Mouse (Mus musculus) neural tube, embryonic 11.5 days (tissue): Measurements from ENCODE around the gene Gins3. TPM values are rescaled to one million over a fixed set of nuclear protein-coding genes. Genes with fewer than 3 reads are reported as not detected.

Experiments
- ATAC-seq: fragments of 200-750 bp; cut with Nextera tagmentation; 2 replicates; pipeline ENCODE4 v1.8.0; 2017; ENCODE audit warnings: moderate number of reproducible peaks, mild to moderate bottlenecking, moderate TSS enrichment, moderate library complexity; ENCODE audit not compliant: insufficient read depth, low FRiP score, low TSS enrichment
- DNase-seq: peaks from one replicate; pipeline ENCODE4 v3.0.0-alpha.2; 2015; ENCODE audit warnings: low spot score
- H3K27ac ChIP-seq: fragments of 300-500 bp; sonication (generic); 2 replicates; pipeline ENCODE4 v1.5.1; 2014; ENCODE audit warnings: low read depth, mild to moderate bottlenecking, low read length
- H3K27me3 ChIP-seq: fragments of 300-500 bp; sonication (generic); 2 replicates; pipeline ENCODE4 v1.6.1; 2014; ENCODE audit warnings: mild to moderate bottlenecking, low read length, mixed read lengths; ENCODE audit not compliant: control insufficient read depth, insufficient read depth
- H3K36me3 ChIP-seq: fragments of 300-500 bp; sonication (generic); 2 replicates; pipeline ENCODE4 v1.6.1; 2014; ENCODE audit warnings: mild to moderate bottlenecking, low read length, moderate library complexity, mixed read lengths; ENCODE audit not compliant: control insufficient read depth, insufficient read depth
- H3K4me1 ChIP-seq: fragments of 300-500 bp; sonication (generic); 2 replicates; pipeline ENCODE4 v1.6.1; 2014; ENCODE audit warnings: low read length, mixed read lengths; ENCODE audit not compliant: control insufficient read depth, insufficient read depth
- H3K4me2 ChIP-seq: fragments of 300-500 bp; sonication (generic); 2 replicates; pipeline ENCODE4 v1.6.1; 2014; ENCODE audit warnings: low read depth, mild to moderate bottlenecking, moderate library complexity
- H3K4me3 ChIP-seq: fragments of 300-500 bp; sonication (generic); 2 replicates; pipeline ENCODE4 v1.5.1; 2014; ENCODE audit warnings: low read depth, low read length
- H3K9ac ChIP-seq: fragments of 300-500 bp; sonication (generic); 2 replicates; pipeline ENCODE4 v1.6.1; 2014; ENCODE audit warnings: mild to moderate bottlenecking, low read length
- H3K9me3 ChIP-seq: fragments of 300-500 bp; sonication (generic); 2 replicates; pipeline ENCODE4 v1.6.1; 2016; ENCODE audit warnings: low read length; ENCODE audit not compliant: control insufficient read depth
- WGBS: fragments of 180-500 bp; shearing (Covaris S2); extraction: QIAGEN DNeasy Blood & Tissue Kit; methylation state at CpG from one replicate; pipeline ENCODE4 v1.1.7; 2014; 5-methylcytosine and 5-hydroxymethylcytosine counted together
- polyA plus RNA-seq: library from polyadenylated mRNA; unstranded; fragments of >200 nt; fragmentation: Nextera tagmentation; extraction: Ambion mirVana; gene quantifications from 2 replicates; pipeline ENCODE4 v1.2.1, GENCODE M21; 2014

The Gins3 gene
- 23.5 and 24.3 TPM in 2 replicates for polyA plus RNA-seq

DNA sequence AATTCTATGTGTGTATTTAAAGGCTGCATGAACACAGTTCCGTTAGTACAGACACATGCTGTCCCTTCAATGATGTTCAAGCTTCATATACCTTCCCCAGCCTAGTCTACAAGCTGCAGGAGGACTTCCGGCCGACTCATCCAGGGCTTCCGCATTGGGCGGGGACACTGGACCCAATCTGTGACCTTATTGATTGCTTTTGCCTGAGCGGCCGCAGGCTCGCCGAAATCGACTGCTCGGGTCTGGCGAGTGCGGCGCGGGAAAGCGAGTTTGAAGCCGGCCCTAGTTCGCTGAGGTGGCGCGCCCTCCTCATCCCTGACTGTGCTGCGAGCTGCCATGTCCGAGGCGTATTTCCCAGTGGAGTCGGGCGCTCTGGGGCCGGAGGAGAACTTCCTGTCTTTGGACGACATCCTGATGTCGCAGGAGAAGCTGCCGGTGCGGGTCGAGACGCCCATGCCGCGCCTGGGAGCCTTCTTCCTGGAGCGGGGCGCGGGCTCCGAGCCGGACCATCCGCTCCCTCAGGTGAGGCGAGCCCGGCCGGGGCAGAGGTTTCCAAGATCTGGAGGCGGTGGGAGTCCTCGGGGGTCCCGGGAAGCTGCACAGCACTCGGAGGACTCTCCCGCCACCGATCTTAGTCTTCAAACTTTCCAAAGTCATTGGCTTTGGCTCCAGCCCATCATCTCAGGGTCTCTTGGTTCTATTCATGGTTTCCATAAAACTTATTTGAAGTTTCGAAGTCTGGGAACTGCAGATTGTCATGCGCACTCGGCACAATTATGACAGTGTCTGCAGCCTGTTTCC is at the start of gene Gins3:
TSS of gene Gins3 (plus strand) at position 192 of the 801 bp plus-strand sequence.
- Histone ChIP-seq H3K27me3 (no peaks in the 10 kb centered on the region), H3K4me2 (peak within 1 kb of the TSS; percentile 77), H3K36me3 (no peaks in the 10 kb centered on the region), H3K27ac (no peak within 1 kb of the TSS), H3K9me3 (no peaks in the 10 kb centered on the region), H3K4me3 (peak within 1 kb of the TSS; percentile 84), H3K4me1 (no peaks in the 10 kb centered on the region), H3K9ac (peak within 1 kb of the TSS; percentile 69)
- under 1% methylated on average over 52 of the region's 52 CpGs for WGBS
- DNase-seq, result peak; percentile 93
- peak; percentile 92 for ATAC-seq

GRCm38 (mm10) chr8:95587339-95587738 is 45.9 kb upstream of the Gins3 start:
- Histone ChIP-seq H3K27me3 (no peaks in the 10 kb centered on the region), H3K27ac (no peak overlapping the region), H3K4me1 (no peaks in the 10 kb centered on the region), H3K36me3 (no peaks in the 10 kb centered on the region), H3K4me3 (no peak overlapping the region), H3K9ac (no peak overlapping the region), H3K9me3 (no peaks in the 10 kb centered on the region), H3K4me2 (no peak overlapping the region)
- whole genome bisulfite sequencing, result 83% methylated on average over 1 of the region's 1 CpGs
- no peak for ATAC-seq
- DNase-seq, result no peak

- no peaks in the 10 kb centered on the region for H3K4me1 ChIP-seq
- 60% methylated on average over 10 of the region's 10 CpGs for WGBS
- no peak overlapping the region for H3K27ac ChIP-seq
- H3K9ac ChIP-seq, result no peak overlapping the region
- ATAC-seq (no peak), DNase-seq (no peak)
- no peak overlapping the region for H3K4me2 ChIP-seq
- no peaks in the 10 kb centered on the region for H3K36me3 ChIP-seq
- H3K9me3 ChIP-seq, result no peaks in the 10 kb centered on the region
- no peaks in the 10 kb centered on the region for H3K27me3 ChIP-seq
- no peak overlapping the region for H3K4me3 ChIP-seq
These were observed 44.0 kb upstream of the Gins3 start for GRCm38 (mm10) chr8:95589282-95589681.

- no peak overlapping the region for H3K4me3 ChIP-seq
- ATAC-seq (no peak), DNase-seq (no peak)
- no peaks in the 10 kb centered on the region for H3K9me3 ChIP-seq
- no peaks in the 10 kb centered on the region for H3K36me3 ChIP-seq
- no peak overlapping the region for H3K9ac ChIP-seq
- no peak overlapping the region for H3K27ac ChIP-seq
- H3K4me1 ChIP-seq, result no peaks in the 10 kb centered on the region
- H3K27me3 ChIP-seq, result no peaks in the 10 kb centered on the region
- H3K4me2 ChIP-seq, result no peak overlapping the region
- 78% methylated on average over 4 of the region's 4 CpGs for WGBS
These were observed 42.7 kb upstream of the Gins3 start for GRCm38 (mm10) chr8:95590539-95590938.

- ATAC-seq (no peak), DNase-seq (no peak)
- H3K36me3 ChIP-seq, result no peaks in the 10 kb centered on the region
These were observed 41.0 kb upstream of the Gins3 start for GRCm38 (mm10) chr8:95592131-95592780.

DNA sequence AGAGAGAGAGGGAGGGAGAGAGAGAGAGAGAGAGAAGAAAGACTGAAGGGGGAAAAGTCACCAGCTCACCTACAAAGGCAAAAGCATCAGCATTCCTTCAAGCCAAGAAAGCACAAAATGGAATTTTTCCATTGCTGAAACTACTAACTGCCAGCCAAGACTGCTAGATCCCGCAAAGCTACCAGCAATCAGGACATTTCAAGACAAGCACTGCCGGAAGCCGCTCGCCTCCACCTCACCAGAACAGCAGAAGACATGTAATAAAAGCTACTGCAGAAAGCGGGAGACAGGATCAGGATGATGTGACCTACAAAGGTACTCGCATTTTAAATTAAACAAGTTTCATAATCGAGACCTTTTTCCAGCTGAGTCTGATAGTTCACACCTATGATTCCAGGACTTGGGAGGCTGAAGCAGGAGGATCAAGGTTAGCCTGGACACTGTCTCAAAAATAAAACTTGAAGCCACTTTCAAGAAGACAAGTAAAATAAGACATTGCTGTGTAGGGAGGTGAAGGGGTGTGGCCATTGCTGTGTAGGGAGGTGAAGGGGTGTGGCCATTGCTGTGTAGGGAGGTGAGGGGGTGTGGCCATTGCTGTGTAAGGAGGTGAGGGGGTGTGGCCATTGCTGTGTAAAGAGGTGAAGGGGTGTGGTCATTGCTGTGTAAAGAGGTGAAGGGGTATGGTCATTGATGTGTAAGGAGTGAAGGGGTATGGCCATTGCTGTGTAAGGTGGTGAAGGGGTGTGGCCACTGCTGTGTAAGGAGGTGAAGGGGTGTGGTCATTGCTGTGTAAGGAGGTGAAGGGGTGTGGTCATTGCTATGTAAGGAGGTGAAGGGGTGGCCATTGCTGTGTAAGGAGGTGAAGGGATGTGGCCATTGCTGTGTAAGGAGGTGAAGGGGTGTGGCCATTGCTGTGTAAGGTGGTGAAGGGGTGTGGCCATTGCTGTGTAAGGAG is 39.5 kb upstream of the Gins3 start:
- Histone ChIP-seq H3K9me3 (no peaks in the 10 kb centered on the region), H3K27ac (no peak overlapping the region), H3K4me2 (no peak overlapping the region), H3K4me1 (no peaks in the 10 kb centered on the region), H3K27me3 (no peaks in the 10 kb centered on the region), H3K4me3 (no peak overlapping the region), H3K36me3 (no peaks in the 10 kb centered on the region), H3K9ac (no peak overlapping the region)
- no peak for DNase-seq
- no peak for ATAC-seq
- WGBS, result 89% methylated on average over 7 of the region's 7 CpGs

More at GRCm38 (mm10) chr8:95592131-95592780, 41.0 kb upstream of the Gins3 start:
- H3K4me1 ChIP-seq, result no peaks in the 10 kb centered on the region
- no peak overlapping the region for H3K4me3 ChIP-seq
- no peak overlapping the region for H3K27ac ChIP-seq
- H3K4me2 ChIP-seq, result no peak overlapping the region
- 82% methylated on average over 12 of the region's 12 CpGs for WGBS
- no peaks in the 10 kb centered on the region for H3K27me3 ChIP-seq
- no peaks in the 10 kb centered on the region for H3K9me3 ChIP-seq
- no peak overlapping the region for H3K9ac ChIP-seq

DNA sequence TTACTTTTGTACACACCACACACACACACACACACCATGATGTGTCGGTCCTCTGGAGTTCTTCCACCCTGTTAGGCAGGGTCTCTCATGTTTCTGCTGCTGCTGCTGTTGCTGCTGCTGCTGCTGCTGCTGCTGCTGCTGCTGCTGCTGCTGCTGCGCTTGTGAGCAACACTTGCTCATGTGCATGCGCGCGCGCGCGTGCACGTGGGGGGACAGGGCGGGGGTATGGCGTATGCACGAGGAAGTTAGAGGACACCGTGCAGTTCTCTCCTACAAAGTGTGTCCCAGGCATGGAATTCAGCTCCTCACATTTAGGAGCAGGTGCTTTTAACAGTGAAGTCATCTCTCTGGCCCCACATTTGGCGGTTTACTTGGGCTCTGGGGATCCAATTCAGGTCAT is 38.1 kb upstream of the Gins3 start:
- no peak overlapping the region for H3K9ac ChIP-seq

GRCm38 (mm10) chr8:95596841-95597241 is 36.4 kb upstream of the Gins3 start:
- ATAC-seq (no peak), DNase-seq (no peak)
- Histone ChIP-seq H3K9ac (no peak overlapping the region), H3K27ac (no peak overlapping the region), H3K36me3 (no peaks in the 10 kb centered on the region), H3K4me1 (no peaks in the 10 kb centered on the region), H3K4me2 (no peak overlapping the region), H3K9me3 (no peaks in the 10 kb centered on the region), H3K27me3 (no peaks in the 10 kb centered on the region), H3K4me3 (no peak overlapping the region)
- WGBS, result 56% methylated on average over 4 of the region's 4 CpGs

More for the DNA sequence above, 38.1 kb upstream of the Gins3 start:
- H3K4me2 ChIP-seq, result no peak overlapping the region
- 89% methylated on average over 14 of the region's 14 CpGs for WGBS
- DNase-seq, result no peak
- no peaks in the 10 kb centered on the region for H3K36me3 ChIP-seq
- H3K4me3 ChIP-seq, result no peak overlapping the region
- H3K27me3 ChIP-seq, result no peaks in the 10 kb centered on the region
- no peak overlapping the region for H3K27ac ChIP-seq
- H3K4me1 ChIP-seq, result no peaks in the 10 kb centered on the region
- no peak for ATAC-seq
- no peaks in the 10 kb centered on the region for H3K9me3 ChIP-seq
